Mouse (Mus musculus): ENCODE measurements around the gene Ap4m1. TPM values are rescaled to one million over a fixed set of nuclear protein-coding genes. Genes with fewer than 3 reads are reported as not detected.

The Ap4m1 gene
- polyA plus RNA-seq, 1 experiment from 2014 or later = 27.9 TPM

DNA sequence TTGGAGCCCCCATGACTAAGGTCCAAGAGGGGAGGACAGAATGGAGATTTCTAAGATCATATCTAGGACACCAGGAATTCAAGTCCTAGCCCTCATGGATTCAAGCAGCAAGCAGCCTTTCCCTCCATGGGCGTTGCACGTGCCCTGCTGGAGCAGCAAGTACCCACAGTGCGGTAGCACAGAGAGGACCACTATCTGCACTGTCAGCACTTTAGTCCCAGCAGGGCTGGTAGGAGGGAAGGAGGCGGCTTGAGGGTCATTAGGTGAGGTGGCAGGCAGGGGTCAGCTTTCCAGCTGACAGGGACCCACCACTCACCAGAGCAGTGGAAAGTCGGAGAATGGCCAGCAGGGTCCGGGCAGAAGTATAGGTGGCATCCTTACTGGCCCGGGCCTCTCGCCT is 6.2 kb upstream of the Ap4m1 start:
- Histone ChIP-seq H3K4me1 (peaks cover 24% of the 10 kb centered on the region), H3K4me3 (no peak overlapping the region), H3K4me2 (replicated peaks) (no peak overlapping the region), H3K9me3 (no peaks in the 10 kb centered on the region), H3K27me3 (no peaks in the 10 kb centered on the region), H3K27ac (replicated peaks) (no peak overlapping the region), H3K36me3 (peaks cover 75% of the 10 kb centered on the region), H3K9ac (replicated peaks) (no peak overlapping the region)
- ATAC-seq (ENCODE audit: low FRiP score, low read depth) = no peak
- 87% methylated on average over 8 of the region's 8 CpGs for WGBS

DNA sequence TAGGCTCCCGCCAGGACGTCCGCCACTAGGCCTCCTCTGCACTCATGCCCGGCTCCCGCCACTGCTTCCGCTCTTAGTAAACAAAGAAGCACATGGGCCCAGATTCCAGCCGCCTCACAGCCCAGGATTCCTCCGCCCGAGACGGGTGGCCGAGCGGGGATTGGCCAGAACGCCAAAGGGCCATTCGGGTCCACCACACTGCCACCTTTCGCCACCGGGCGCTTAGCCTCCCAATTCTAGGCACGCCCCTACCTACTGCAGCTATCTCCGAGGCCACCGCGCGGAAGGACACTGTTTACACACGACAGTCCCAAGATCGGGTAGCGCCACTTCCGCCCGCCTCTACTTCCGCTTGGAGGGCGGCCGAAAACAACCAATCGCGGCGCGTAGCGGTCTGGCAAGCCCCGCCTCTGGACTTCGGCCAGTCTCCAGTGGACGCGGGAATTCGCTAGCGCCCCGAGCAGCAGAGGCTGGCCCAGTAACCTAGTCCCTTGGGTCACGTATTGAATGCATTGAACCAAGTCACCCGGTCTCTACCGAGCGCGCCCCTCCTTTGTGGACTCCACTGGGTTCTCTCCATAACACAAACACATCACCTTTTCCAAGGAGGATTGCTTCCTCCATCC is 753 bp upstream of the Ap4m1 start:
- no peaks in the 10 kb centered on the region for H3K9me3 ChIP-seq
- WGBS = under 1% methylated on average over 47 of the region's 47 CpGs
- peak overlapping the region; percentile 92 for H3K27ac ChIP-seq (replicated peaks)
- H3K36me3 ChIP-seq = peaks cover 61% of the 10 kb centered on the region
- peak; percentile 89 for ATAC-seq (ENCODE audit: low FRiP score, low read depth)
- H3K9ac ChIP-seq (replicated peaks) = peak overlapping the region; percentile 80
- H3K4me1 ChIP-seq = peaks cover 23% of the 10 kb centered on the region
- H3K4me2 ChIP-seq (replicated peaks) = peak overlapping the region; percentile 90
- no peaks in the 10 kb centered on the region for H3K27me3 ChIP-seq
- peak overlapping the region; percentile 80 for H3K4me3 ChIP-seq

DNA sequence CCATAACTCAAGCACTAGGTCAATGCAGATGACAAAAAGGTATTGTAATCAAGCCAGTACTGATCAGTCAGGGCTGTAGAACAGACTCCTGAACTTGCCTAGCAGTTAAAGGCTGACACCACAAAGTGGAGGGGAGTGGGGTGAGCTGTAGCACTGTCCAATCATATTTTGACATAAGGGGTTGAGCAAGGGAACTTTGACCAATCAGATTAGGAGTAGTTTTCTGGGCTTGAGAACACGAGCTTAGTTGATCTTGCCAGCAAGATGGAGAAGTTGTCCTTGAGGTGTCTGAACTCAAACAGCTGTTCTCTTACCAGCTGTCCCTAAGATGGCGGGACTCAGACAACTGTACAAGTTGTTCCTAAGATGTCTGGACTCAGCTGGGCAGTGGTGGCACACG is 1.4 kb downstream of the Ap4m1 start:
- Histone ChIP-seq H3K9ac (replicated peaks) (no peak overlapping the region), H3K27me3 (no peaks in the 10 kb centered on the region), H3K4me1 (peaks cover 20% of the 10 kb centered on the region), H3K27ac (replicated peaks) (no peak overlapping the region), H3K9me3 (no peaks in the 10 kb centered on the region), H3K36me3 (peaks cover 61% of the 10 kb centered on the region), H3K4me2 (replicated peaks) (peak overlapping the region; percentile 90), H3K4me3 (peak overlapping the region; percentile 80)
- WGBS = 90% methylated on average over 3 of the region's 3 CpGs
- ATAC-seq (ENCODE audit: low FRiP score, low read depth) = no peak

- Histone ChIP-seq H3K4me2 (replicated peaks) (peak within 1 kb of the TSS; percentile 65), H3K9me3 (no peaks in the 10 kb centered on the region), H3K27ac (replicated peaks) (peak within 1 kb of the TSS; percentile 64), H3K27me3 (no peaks in the 10 kb centered on the region), H3K36me3 (peaks cover 48% of the 10 kb centered on the region), H3K4me3 (peak within 1 kb of the TSS; percentile 82), H3K9ac (replicated peaks) (peak within 1 kb of the TSS; percentile 81), H3K4me1 (peaks cover 18% of the 10 kb centered on the region)
- ATAC-seq (ENCODE audit: low FRiP score, low read depth) = peak; percentile 85
- WGBS = under 1% methylated on average over 31 of the region's 31 CpGs
Measured at GRCm38 (mm10) chr5:138186950-138187638, 15.3 kb downstream of the Ap4m1 start, which contains the start of the genes Taf6 and Cnpy4. Gene Taf6, minus strand, starts transcription at chr5:138187451. Gene Cnpy4, plus strand, starts transcription at chr5:138187485.

GRCm38 (mm10) chr5:138187661-138188306 is 16.0 kb downstream of the Ap4m1 start:
- ATAC-seq (ENCODE audit: low FRiP score, low read depth) = peak; percentile 83
- Histone ChIP-seq H3K4me1 (peaks cover 18% of the 10 kb centered on the region), H3K27ac (replicated peaks) (peak overlapping the region; percentile 63), H3K9ac (replicated peaks) (peak overlapping the region; percentile 65), H3K36me3 (peaks cover 48% of the 10 kb centered on the region), H3K4me2 (replicated peaks) (peak overlapping the region; percentile 65), H3K27me3 (no peaks in the 10 kb centered on the region), H3K4me3 (peak overlapping the region; percentile 82), H3K9me3 (no peaks in the 10 kb centered on the region)
- under 1% methylated on average over 10 of the region's 10 CpGs for WGBS

DNA sequence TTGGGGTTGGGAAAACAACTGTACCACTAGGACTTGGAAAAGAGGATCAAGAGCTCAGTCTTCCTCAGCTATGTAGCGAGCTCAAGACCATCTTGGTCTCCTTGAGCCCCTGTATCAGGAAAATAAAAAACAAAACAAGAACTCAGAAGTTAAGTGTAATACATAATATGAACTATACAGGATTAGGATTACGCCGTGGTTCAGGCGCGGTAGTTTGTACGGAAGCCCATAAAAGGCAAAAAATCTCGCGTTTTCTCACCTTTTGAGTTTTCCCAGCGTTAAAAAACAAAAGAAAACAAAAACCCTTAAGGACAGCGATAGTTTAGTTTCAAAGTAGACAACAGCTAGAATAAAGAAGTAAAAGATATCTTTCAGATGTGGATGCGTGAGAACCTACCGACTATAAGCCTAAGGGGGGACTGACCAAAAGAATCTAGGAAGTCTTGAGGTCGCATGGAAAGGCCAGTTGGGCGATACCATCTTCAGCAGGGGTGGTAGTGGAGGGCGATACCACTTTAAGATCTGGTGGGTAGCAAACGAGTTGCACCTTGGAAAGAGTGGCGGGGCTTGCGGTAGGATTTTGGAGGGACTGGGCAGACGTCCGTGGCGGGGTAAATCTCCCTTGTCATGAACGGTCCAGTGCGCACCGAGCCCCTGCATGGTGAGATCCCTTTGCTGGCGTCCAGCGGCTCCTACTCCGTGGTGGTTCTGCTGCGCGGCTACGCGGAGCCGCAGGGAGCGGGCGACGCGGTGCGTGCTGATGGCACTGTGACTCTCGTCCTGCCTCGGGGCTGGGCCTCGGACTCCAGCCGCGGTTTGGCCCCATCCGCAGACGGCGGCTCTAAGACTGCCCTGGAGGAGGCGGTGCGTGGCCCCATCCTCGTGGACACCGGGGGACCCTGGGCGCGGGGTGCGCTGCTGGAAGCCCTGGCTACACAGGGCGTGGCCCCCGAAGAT is 22.2 kb downstream of the Ap4m1 start, which contains the start of gene Mblac1:
Gene Mblac1 (plus strand): TSS at position 544 of the 957 bp plus-strand sequence.
- peak; percentile 84 for ATAC-seq (ENCODE audit: low FRiP score, low read depth)
- 10% methylated on average over 54 of the region's 54 CpGs for WGBS

DNA sequence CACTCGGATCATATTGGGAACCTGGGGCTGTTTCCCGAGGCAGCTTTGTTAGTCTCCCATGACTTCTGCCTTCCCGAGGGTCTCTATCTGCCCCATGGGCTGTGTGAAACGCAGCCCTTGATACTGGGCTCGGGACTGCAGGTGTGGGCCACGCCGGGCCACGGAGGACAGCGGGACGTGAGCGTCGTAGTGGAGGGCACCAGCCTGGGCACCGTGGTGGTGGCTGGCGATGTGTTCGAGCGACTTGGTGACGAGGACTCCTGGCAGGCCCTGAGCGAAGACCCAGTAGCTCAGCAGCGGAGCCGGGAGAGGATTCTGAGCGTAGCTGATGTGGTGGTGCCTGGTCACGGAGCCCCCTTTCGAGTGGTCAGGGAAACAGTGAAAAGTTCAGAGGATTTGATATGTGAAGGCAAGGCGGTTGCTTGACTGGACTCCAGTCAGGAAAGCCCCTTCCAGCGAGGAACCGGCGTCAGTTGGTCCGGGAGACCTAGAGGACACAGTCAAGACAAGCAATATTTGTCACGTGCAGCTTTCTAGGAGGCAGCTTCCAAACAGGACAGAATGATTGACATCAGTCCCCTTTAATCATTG is 23.0 kb downstream of the Ap4m1 start:
- 2% methylated on average over 29 of the region's 29 CpGs for WGBS
- Histone ChIP-seq H3K27ac (replicated peaks) (peak overlapping the region; percentile 84), H3K4me1 (peaks cover 9% of the 10 kb centered on the region; the same call in 1 of the 2 replicates), H3K36me3 (peaks cover 30% of the 10 kb centered on the region), H3K27me3 (no peaks in the 10 kb centered on the region), H3K4me2 (replicated peaks) (peak overlapping the region; percentile 94), H3K9me3 (no peaks in the 10 kb centered on the region), H3K9ac (replicated peaks) (peak overlapping the region; percentile 83), H3K4me3 (peak overlapping the region; percentile 60)
- peak; percentile 71 for ATAC-seq (ENCODE audit: low FRiP score, low read depth)

More for the DNA sequence above, 22.2 kb downstream of the Ap4m1 start, which contains the start of gene Mblac1:
- Histone ChIP-seq H3K27me3 (no peaks in the 10 kb centered on the region), H3K4me1 (peaks cover 9% of the 10 kb centered on the region; the same call in 1 of the 2 replicates), H3K9ac (replicated peaks) (peak within 1 kb of the TSS; percentile 83), H3K4me3 (peak within 1 kb of the TSS; percentile 60), H3K27ac (replicated peaks) (peak within 1 kb of the TSS; percentile 84), H3K4me2 (replicated peaks) (peak within 1 kb of the TSS; percentile 94), H3K9me3 (no peaks in the 10 kb centered on the region), H3K36me3 (peaks cover 35% of the 10 kb centered on the region)

GRCm38 (mm10) chr5:138195463-138195862 is 23.7 kb downstream of the Ap4m1 start:
- Histone ChIP-seq H3K4me1 (peaks cover 9% of the 10 kb centered on the region; the same call in 1 of the 2 replicates), H3K27me3 (no peaks in the 10 kb centered on the region), H3K36me3 (peaks cover 27% of the 10 kb centered on the region), H3K9me3 (no peaks in the 10 kb centered on the region), H3K4me2 (replicated peaks) (peak overlapping the region; percentile 94), H3K9ac (replicated peaks) (peak overlapping the region; percentile 83), H3K27ac (replicated peaks) (no peak overlapping the region), H3K4me3 (peak overlapping the region; percentile 60)
- WGBS = 81% methylated on average over 7 of the region's 7 CpGs
- ATAC-seq (ENCODE audit: low FRiP score, low read depth) = no peak

GRCm38 (mm10) chr5:138199576-138199975 is 27.8 kb downstream of the Ap4m1 start:
- H3K27me3 ChIP-seq = no peaks in the 10 kb centered on the region
- H3K4me3 ChIP-seq = no peak overlapping the region
- peaks cover 10% of the 10 kb centered on the region; the same call in 1 of the 2 replicates for H3K9me3 ChIP-seq
- H3K9ac ChIP-seq (replicated peaks) = no peak overlapping the region
- ATAC-seq (ENCODE audit: low FRiP score, low read depth) = no peak
- no peak overlapping the region for H3K4me2 ChIP-seq (replicated peaks)
- H3K27ac ChIP-seq (replicated peaks) = no peak overlapping the region
- 10% methylated on average over 1 of the region's 1 CpGs for WGBS
- no peaks in the 10 kb centered on the region for H3K36me3 ChIP-seq
- peaks cover 9% of the 10 kb centered on the region; the same call in 1 of the 2 replicates for H3K4me1 ChIP-seq

GRCm38 (mm10) chr5:138202086-138202485 is 30.3 kb downstream of the Ap4m1 start:
- H3K27me3 ChIP-seq = no peaks in the 10 kb centered on the region
- H3K9me3 ChIP-seq = peaks cover 12% of the 10 kb centered on the region; the same call in 1 of the 2 replicates
- no peak overlapping the region for H3K9ac ChIP-seq (replicated peaks)
- H3K4me2 ChIP-seq (replicated peaks) = no peak overlapping the region
- H3K4me1 ChIP-seq = no peaks in the 10 kb centered on the region
- H3K36me3 ChIP-seq = no peaks in the 10 kb centered on the region
- no peak overlapping the region for H3K27ac ChIP-seq (replicated peaks)
- WGBS = 93% methylated on average over 3 of the region's 3 CpGs
- ATAC-seq (ENCODE audit: low FRiP score, low read depth) = no peak
- no peak overlapping the region for H3K4me3 ChIP-seq

- Histone ChIP-seq H3K36me3 (no peaks in the 10 kb centered on the region), H3K27me3 (no peaks in the 10 kb centered on the region), H3K4me3 (no peak overlapping the region), H3K27ac (replicated peaks) (no peak overlapping the region), H3K4me2 (replicated peaks) (no peak overlapping the region), H3K4me1 (no peaks in the 10 kb centered on the region), H3K9ac (replicated peaks) (no peak overlapping the region), H3K9me3 (peaks cover 17% of the 10 kb centered on the region; the same call in 1 of the 2 replicates)
- ATAC-seq (ENCODE audit: low FRiP score, low read depth) = no peak
- 85% methylated on average over 1 of the region's 1 CpGs for WGBS
Measured at GRCm38 (mm10) chr5:138207253-138207652, 35.5 kb downstream of the Ap4m1 start.
